Mouse (Mus musculus): Measurements from ENCODE around the gene Dnase2a.

DNA sequence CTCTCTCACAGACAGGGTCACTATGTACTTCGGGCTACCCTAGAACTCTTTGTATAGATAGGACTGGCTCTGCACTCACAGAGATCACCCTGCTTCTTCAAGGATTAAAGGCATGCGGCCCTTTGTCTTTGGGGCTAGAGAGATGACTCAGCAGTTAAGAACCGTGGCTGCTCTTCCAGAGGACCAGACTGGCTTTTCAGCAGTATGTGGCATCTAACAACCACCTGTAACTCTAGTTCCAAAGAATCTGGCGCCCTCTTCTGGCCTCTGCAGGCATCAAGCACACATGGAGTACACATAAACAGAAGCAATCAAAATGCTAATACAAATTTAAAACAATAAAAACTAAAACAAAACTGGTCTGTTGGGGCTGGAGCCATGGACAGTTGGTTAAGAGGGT lies 5.6 kb downstream of the Dnase2a start:
- TF ChIP-seq CTCF (IDR thresholded peaks at IDR 0.05; ENCODE audit: borderline replicate concordance, insufficient read depth, low read length) = no peak
- no peak for TF ChIP-seq POLR2A (IDR thresholded peaks at IDR 0.05; ENCODE audit: low read depth, low read length)
